Mouse (Mus musculus) T-cell, adult 2 months (primary cell): ENCODE results near the gene Wwox.

Source experiments
- DNase-seq: peaks from one replicate; pipeline ENCODE4 v3.0.0; 2022; ENCODE audit warnings: low spot score

The Wwox gene

DNA sequence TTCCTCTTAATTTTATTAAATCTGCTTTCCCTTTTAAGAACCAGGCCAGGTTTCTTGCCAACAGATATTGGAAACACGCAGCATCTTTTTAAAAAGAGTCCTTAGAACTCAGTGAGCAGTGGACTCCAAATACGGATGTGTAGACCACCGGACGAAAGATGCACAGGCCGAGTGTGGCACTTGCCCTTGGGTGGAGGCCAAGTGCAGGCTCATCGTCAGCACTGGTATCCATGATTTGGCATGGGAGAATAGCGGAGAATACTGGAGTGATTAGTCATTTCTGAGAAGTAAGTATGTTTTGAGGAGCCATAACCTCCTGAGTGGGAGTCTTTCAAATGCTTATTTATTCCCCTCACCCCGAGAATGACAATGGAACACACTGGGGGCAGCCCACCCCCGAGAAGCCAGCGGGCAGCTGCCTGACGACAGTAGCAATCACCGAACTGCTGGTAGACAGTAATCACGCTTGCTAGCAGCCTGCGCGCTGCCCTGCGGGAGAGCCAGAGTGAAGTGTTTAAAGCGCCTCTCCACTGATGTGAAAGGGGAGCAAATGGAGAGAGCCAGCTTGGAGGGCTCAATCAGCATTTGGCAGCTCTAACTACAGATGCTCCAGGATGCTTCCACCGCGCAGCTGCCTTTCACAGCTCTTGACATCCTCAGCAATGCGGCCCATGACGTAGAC lies 29.2 kb downstream of the Wwox start:
- no peak for DNase-seq

DNA sequence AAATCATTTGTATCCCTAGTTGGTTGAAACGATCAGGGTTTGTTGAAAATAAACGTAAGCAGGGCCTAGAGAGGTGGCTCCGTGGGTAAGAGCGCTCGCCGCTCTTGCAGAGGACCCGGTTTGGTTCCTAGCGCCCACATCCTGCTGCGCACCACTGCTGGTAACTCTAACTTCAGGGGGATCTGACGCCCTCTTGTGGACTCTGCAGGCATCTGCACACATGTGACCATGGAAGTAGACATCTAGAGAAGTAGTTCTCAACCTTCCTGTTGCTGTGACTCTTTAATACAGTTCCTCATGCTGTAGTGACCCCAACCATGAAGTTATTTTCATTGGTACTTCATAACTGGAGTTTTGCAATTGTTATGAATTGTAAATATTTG lies 29.7 kb downstream of the Wwox start:
- DNase-seq: no peak

DNA sequence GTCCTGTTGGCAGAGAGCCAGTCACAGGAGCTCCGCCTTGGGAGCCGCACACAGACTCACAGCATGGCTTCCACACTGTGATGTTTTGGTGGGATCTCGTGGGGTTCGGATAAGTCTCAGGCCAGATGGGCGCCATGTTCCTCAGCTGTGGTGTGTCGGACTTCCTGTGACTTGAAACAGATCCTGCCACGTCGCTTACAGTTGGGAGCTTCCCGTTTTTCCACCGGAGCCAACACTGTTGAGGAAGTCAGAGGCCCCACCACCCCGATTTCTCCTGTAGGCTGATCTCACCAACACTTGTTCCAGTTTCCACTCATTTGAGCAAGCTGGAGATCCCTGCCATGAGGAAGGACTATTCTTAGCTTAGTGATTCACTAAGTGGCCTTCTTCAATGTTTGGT lies 34.1 kb downstream of the Wwox start:
- no peak for DNase-seq

DNA sequence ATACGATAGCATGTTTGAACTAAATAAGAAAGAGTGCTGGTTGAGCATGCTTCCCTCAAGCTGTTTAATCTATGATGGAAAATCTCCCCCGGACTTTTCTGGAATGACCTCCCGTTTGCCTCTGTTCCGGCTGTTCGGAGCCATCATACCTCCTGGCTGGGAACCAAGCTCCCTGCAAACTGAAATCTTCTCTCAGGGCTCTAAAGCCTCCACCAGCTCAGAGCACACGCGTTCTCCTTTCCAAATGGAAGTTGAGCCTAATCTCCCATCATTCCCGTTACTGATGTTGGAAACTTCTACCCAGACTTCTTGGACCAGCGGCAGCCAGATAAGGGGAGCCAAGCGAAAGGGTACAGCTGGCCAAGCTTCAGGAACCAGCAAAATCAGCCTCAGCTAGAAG lies 37.5 kb downstream of the Wwox start:
- no peak for DNase-seq

DNA sequence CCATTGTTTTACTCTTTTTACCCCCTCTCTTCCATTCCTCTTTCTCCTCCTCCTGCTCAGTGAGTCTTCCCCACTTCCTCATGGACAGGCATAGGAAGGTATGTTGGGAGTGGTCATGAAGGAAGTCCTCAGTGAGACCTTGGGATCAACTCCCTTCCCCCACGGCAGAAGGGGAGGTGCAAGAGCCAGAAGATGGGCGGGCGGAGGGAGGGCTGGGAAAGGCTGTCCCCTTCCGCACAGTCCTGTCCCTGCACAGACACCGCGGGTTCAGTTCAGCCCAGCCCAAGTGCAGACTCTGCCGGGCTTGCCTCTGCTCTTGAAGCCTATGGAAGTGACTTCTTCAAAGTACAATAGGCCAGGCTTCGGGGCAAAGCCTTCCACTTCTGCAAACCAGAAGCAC lies 38.3 kb downstream of the Wwox start:
- DNase-seq: no peak

DNA sequence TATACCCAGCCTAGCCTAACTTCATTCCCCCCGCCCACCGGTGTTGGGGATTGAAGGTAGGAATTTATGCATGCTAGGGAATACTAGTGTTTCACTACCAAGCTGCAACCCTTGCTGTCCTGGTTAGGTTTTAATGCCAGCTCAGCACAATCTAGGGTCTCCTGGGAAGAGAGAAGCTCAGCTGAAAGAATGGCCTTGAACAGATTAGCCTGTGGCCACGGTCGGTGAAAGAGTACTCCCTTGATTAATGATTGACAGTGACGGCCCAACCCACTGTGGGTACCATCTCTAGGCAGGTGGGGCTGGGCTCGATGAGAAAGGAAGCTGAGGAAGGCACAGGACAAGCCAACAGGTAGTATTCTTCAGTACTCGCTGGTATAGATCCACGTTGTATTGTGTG lies 40.3 kb downstream of the Wwox start:
- DNase-seq: no peak

DNA sequence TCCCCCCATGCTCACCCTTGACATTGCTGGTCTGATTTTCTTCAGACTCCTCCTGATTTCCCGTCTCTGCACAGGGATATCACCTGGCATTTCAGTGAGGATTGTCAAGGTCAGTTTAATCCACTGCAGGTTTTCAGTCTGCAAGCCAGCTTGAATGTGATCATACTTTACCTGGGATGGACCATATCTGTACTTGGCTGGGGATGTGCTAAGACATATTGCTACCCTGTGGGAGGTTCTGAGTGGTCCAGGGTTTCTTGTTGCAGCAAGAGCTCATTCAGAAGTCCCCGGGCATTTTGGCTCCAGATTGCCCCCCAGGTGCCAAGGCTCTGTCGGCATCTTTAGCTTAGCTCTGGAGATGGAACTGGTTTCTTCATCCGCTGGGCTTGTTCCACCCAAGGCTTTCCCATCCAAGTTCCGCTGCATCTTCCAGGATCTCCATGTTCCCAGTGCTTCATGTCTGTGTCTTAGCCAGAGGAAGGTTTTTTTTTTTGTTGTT lies 52.3 kb downstream of the Wwox start:
- no peak for DNase-seq

DNA sequence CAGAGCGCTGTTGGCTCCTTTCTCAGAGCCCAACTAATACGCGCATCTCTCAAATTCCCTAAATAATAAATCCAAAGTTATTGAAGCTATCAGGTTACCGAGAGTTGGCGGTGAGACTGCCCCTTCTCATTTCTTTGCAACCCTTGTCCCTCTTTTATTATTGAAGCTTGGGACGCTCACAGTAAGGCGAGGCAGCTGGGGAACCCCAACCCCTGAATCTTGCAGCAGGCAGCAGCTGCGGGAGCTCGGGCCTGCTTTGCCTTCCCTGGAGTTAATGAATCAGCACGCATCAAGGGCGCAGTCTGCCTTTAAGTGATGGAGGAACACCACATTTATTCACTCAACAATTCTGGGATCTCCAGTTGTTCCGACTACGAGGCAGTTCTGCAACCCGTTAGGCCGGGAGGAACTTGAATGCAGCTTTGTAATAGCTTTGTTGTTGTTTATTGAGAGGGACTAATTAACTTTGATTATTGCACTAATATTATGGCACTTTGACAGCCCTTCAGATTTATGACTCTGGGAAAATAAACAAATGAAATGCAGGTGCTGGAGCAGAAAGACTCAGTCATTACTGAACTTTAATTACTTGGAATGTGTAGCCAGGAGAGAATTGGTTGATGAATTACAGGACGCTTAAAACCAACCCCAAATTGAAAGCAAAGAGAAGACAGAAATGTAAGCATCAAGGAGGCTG lies 60.1 kb downstream of the Wwox start:
- no peak for DNase-seq

DNA sequence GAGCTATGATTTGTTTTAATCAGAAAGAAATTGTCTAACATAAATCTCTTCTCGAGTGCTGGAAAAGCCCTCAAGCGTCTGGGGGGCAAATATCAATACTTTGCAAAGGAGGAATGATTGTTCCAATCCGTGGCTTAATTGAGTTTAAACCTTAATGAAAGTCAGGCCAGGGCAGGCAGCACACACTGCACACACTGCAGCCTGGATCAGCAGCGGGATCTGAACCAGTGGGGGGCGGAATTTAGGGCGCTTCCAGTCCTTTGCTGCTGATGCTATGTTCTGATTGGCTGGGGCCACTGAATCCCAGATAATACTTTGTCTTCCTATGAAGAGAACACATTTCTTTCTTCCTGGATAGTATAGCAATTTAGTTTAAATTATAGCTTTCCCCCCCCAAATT lies 62.5 kb downstream of the Wwox start:
- no peak for DNase-seq

DNA sequence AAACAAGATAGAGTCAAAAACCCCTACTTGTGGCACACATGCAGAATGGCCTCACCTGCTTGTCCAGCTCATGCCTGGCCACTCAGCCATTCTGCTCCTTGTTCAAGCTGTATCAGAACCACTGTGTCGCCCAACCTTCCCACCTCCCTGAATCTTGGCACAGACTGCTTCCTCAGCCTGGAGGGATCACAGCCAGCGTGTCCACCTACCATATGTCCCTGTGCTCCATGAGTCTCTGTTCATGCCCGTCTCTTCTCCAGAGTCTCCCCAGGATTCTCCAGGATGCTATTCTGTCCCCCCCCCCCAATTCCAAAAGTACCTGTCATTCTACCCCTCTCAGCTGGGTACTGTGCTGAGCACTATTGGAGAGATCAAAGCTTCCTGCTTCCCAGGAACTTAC lies 63.7 kb downstream of the Wwox start:
- DNase-seq: no peak

DNA sequence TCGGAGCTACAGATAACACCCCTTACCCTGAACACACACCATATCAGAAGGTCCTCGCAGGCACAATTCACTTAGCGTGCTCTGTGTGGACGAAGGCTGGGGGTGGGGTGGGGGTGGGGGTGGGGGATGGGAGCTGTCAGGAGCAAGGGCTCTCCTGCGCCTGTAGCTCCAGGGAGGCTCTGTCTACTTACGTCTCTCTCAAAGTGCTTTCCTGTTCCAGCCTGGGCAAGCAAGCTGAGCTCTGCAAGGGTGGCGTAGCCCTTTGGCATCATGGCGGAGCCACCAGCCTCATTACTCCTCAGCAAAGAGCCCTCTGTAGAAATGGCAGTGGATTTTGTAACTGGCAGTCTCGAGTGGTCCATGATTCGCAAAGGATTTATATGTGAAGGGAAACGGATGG lies 65.4 kb downstream of the Wwox start:
- no peak for DNase-seq

DNA sequence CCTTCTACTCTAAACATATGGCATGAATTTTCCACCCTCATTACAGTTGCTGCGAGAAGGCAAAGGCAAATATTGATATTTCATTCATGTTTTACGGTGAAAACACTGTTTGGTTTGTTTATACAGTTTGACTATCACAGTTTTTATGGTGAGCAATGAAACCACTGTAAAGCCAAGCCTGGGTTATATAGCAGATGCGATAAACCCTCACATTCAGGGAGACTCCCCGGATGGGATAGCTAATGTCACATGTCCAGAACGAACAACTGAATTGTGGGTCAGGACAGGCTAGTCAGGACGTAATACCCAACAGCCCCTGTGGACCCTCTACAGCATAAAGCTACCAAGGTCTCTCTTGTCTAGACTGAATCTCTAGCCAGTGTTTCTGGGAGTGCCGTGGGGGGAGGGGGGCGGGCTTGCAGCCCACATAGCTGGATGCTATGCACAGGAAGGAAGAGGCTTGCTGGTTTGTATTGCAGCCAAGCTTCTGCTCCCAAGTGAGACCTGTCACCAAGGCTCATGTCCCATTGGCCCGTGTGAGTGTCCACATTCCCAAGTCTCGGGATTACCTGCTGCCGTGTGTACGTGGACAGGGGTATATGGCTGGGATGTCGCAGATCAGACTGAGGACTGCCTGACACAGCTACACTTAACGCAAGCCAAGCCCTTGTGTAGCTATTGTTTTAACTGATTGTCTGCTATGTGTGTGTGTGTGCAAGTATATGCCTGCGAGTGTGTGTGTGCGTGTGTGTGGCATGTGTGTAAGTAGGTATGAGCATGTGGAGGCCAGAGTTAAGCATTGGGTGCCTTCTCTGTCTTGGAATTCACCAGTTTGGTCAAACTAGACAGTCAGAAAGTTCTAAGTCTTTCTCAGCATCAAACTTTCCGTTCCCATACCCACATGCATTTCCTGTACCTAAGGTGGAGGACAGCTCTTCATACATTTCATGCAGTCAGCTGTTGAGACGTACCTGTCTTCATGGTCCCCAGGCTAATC lies 66.2 kb downstream of the Wwox start:
- DNase-seq: no peak

DNA sequence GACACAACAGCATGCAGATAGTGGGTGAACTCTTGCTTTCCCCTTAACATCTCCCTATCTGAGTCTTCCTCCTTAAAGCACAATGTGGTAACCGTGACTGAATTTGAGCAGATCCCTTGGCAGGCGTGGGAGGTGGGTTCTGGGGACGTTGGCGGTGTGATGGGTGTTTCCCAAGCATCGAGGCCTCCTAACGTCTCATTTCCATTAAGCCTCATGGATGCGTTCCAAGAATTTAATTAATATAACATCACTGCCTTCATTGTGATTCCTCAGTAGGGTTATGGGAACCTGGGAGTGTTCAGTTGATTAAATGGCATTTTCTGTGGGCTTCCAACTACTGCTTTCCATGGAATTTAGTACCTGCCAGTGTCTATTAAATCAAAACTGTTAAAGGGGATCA lies 67.9 kb downstream of the Wwox start:
- no peak for DNase-seq

DNA sequence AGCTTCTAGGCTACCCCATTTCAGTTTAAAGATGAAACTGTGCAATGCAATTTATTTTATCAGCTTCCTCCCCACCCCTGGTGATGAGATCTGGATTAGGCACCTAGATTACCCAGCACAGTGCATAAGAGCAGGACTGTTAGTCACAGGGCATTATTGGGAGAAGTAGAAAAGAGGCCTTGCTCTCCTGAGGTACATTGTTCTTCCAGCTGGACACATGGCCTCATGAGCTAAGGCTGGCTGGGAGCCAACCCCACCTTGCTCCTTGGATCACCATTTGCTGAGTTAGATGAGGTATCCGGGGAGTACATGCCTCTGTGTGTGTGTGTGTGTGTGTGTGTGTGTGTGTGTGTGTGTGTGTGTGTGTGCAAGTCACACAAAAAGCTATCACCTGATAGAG lies 70.8 kb downstream of the Wwox start:
- DNase-seq: no peak

DNA sequence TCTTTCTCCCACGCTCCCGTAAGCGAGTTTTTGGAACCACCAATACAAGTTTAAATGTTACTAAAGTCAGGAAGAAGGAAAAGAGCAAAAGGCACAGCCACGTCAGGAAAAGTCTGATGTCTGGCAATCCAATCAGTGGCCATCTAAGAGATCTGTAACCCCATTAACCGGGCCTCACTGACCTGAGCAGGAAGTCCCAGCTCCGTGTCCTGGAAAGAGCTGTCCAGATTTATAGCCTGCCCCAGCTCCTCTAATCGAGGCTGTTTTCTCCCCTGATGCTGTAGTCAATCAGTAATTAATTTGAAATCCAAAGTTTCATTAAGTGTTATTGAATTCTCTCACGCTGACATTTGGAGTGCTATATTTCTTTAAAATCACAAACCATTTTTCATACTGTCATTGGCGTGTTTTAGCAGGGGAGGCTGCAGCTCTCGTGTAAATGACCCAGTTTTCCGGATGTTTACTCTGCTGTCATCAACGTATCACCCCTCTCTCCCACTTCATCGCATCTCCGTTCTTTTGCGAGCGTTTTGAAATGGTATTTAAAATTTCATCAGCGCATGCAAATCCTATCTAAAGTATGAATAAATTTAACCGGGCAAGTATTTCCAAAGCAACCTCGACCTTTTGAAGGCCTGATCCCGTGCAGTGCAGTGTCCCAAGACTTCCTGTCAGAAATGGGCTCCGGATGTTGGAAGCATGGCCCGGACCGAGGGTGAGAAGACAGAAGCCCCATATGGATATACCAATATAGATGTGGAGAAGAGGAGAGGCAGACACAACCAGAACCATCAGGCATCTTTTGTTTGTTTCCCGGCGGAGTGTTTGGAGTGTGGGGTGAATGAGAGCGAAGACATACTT lies 72.8 kb downstream of the Wwox start:
- DNase-seq: no peak

DNA sequence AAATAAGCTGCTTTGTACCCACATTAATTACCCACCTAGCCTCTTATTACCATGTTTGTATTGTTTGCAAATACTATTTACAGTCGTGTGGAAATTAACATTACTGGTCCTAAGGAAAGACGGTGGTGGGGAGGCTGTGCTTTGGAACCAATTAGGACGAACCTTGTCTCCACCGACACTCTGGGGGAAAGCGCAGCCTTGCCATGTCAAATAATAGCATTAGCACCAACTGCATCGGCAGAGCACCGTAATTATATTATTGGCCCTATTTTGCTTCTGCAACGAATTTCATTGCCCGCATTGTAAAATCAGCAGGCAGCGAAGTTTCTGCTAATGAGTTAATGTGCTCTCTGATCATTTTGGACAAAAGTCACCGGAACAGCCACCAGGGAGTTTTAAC lies 75.2 kb downstream of the Wwox start:
- no peak for DNase-seq

DNA sequence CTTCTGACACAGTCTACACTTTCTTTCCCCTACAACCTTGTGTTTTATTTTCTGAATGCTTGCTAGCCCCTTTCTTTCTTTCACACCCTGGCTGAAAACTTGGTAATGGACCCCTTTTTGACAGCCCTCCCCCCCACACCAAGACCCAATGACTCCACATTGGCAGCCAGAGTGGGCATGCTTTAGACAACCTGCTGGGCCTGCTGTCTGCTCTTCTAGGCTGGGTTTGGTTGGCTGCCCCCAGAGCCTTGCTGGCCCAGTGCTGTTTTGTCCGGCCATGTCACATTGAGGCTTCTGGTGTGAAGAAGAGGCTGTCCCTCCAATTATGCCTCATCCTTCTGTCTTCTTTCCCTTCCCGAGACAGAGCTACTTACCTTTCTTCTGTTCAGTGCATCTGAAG lies 83.6 kb downstream of the Wwox start:
- no peak for DNase-seq

DNA sequence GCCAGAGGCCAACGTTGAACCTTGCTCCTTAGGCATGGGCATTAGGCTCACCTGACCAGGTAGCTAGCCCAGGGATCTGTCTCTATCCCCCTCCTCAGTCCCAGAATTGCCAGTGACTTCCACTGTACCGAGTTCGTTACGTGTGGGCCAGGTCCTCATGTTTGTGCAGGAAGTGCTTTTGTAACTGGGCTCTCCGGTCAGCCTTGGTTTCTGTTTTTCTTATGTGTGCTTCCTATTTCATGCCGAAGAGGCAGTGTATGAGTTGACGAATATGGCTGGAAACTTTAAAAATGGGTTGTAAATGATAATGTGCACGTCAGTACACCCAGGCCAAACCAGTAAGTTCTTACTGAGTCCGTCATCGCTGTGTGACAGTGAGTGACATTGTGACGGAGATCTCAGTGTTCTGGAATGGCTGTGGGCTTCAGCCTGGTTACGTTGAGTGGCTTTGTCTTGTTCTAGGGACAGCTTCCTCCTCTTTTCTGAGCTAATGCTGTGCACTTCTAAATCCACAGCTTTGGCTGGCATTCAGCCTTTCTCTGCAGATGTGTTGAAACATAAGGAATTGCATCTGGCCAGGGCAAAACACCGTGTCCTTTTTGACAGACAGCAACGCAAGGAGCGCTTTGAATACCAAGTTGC lies 87.3 kb downstream of the Wwox start:
- no peak for DNase-seq

DNA sequence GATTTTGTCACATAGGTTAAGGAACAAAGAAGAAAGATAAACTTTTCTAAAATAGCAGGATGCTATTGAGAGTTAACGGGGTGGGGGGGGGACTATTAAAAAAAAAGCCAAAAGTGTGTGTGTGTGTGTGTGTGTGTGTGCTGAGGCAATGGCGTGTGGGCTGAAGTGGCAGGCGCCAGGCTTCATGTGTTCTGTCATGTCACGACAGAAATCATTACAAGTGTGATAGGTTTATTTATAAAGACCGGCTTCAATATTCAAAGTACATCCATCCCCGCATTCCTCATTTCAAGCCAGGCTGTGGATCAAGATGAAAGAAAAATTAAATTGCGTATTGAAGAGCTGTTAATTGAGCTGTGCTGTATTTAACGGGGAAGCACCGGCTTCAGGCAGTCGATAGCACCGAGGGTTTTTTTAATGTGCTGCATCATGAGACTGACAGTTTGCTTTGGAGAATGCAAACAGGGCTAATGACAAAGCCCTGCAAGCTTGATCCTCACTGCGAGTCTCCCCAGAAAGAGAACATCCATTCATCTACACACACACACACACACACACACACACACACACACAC lies 88.3 kb downstream of the Wwox start:
- DNase-seq: no peak

DNA sequence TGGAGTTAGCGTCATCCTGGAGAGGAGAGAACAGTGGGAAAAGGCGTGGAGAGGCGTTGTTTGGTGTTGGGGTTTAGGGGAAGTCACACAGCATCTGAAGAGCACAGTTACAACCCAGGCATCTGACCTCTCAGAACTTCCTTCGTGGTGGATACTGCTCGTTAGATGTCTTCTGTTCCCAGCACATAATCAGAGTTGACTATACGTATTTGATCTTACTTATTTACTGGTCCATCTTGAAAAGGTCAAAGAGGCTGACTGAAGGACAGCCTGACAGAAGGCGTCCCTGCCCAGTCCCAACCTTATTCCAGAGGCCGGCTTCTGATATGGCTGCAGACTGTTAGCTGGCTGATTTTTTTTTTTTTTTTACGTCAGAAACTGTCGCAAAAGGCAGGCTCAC lies 90.1 kb downstream of the Wwox start:
- DNase-seq: no peak

DNA sequence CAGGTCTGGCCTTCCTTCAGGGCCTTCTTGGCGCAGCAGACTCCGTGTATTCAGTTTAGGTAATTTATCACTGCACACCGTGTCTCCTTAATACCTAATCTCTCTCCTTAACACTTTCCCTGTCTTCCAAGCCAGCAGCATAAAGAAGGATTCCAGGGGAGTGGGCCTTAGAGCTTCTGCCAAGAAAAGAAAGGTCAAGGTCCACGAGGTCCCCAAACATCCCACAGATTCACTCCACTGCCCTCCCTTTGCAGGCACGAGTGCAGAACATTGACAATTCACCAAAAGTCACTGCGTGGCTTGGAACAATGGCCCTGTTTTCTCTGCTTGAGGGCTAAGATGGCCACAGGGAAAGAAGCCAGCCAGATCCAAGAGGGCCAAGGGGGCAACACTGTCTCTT lies 96.7 kb downstream of the Wwox start:
- no peak for DNase-seq
